Mouse (Mus musculus) forelimb bud, embryonic 11.5 days (tissue): Measurements from ENCODE around the gene Mpig6b.
A peak's percentile ranks its signal among the peaks of the same experiment; 100 is the strongest.

ENCODE experiments used
- DNase-seq: peaks from one replicate; pipeline ENCODE4 v3.0.0-alpha.2; 2012; ENCODE audit warnings: low read depth, low spot score

Mpig6b gene

DNA sequence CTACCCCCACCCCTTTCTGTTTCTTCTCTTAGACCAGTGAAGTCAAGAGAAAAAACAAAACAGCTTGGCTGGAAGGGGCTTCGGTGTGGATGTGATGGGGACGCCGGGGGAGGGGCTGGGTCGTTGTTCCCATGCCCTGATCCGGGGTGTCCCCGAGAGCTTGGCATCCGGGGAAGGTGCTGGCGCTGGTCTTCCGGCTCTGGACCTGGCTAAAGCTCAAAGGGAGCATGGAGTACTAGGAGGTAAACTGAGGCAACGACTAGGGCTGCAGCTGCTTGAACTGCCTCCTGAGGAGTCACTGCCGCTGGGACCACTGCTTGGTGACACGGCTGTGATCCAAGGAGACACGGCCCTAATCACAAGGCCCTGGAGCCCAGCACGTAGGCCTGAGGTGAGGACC is 5.9 kb downstream of the Mpig6b start:
- DNase-seq = no peak

DNA sequence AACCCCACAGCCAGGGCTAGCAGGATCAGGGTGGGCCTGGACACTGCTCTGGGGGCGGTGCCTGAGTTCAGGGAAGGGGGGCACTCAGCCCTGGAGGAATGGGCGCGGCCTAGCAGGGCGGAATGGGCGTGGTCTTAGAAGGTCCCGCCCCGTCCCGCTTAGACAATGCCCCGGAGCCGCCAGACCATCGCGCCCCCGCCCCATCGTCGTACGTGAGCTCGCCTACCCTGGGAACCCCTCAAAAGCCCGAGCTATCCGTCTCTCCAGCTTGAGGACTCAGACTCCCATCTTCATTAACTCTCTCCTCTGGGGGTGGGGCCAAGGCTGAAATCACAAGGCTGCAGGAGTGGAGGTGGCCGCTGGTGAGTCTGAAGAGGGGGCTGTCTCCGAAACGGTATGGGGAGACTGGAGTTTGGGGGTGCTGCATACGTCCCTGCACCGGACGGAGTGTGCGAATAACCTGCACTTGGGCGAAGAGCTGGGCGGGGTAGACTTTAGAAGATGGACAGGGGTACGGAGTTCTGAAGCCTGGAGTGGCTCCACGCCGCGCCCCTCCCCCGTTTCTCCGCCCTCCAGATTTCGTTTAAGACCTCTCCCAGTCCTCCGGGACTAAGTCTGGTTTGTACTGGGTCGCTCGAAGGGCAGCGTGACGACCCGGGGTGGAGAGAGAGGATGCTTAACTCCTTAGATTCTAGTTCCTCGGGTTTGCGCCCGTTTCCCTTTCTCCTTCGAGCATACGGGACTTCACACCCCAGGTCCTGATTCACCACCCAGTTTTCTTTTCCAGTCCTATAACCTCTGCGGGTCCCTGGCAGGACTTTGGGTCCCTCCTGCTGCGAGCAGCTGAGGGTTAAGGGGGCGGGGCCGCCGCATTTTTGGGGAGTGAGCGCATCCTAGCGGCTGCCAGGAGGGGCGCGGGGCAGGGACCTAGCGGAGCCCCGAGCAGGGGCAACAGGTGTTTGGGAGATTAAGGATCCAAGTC is 6.8 kb downstream of the Mpig6b start, which contains the start of gene Ddah2:
Ddah2 (plus strand) TSS at position 125 of the 982 bp plus-strand sequence.
- peak; percentile 91 for DNase-seq

DNA sequence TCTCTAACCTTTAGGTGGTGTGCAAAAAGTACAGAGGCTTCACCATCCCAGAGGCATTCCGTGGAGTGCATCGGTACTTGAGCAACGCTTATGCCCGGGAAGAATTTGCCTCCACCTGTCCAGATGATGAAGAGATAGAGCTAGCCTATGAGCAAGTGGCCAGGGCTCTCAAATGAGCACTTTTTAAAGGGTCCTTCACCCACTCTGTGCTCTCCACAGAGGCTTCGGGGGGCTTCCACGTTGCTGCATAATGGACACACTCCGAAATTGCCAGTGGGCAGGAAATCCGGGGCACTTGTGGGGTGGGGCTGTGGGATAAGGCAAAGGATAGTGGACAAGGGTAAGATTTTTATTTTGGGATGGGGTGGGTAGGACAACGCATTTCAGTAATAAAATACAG is 7.7 kb downstream of the Mpig6b start:
- DNase-seq = no peak

DNA sequence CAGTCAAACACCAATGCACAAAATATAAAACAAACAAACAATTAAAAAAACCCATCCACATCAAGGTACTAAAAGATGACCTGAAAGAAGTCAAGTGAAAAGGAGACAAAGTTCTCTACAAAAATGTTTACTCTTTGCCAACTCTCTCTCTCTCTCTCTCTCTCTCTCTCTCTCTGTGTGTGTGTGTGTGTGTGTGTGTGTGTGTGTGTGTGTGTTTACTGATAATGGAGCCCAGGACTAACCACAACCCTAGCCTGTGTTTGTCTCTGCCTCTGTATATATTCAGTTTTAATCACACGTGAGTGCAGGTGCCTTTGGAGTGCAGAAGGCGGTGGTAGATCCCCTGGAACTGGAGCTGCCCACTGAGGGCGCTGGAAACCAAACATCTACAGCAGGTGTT is 8.9 kb downstream of the Mpig6b start:
- no peak for DNase-seq

DNA sequence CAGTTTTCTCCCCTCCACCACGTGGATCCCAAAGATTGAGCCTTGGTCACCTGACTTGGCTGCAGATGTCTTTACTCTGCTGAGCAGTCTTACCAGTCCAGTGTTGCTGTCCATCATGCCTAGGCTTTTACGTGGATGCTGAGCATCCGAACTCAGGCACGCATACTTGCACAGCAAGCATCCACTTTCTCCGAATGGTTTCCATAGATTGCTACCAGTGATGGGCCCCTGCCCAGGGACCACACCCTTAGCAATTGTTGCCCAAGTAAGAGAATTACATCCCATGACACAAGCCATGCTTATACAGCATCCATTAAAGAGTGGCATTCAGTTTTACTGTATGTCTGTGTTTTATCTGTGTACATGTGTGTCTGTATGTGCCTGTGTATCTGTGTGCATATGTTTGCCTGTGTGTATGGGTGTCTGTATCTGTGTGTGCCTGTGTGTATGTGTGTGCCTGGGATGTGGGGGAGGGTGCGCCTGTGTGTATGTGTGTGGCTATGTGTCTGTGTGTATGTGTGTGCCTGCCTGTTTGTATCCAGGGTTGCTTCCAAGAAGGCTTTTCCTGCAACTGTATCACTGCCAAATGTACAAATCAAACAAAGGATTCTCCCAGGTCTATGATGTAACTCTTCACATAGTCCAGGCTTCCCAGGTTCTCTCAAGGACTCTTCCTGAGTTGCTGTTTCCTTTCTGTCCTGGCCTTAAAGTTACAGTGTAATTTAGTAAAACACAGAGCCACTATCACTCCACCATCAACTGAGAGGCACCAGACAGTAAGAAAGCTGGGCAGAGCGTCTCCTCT is 10.1 kb downstream of the Mpig6b start:
- DNase-seq = no peak

DNA sequence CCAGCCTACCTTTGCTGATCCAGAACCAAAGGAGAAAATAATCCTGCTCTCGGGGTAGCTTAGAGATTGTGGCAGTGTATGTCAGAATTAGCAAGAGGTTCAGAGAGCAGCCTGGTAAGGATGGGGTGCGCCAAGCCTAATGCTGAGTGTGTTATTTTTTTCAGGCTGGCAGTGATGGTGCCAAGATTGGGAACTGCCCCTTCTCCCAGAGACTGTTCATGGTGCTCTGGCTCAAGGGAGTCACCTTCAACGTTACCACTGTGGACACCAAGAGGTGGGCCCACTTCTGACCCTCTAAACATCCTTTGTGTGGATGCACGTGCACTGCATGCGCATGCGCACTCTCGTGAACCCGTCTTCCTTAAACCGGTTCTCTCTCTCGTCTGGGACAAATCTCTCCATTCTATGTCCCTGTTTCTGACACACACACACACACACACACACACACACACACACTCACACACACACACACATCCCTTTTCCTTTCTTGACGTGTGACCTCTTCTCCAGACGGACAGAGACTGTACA is 13.6 kb downstream of the Mpig6b start:
- DNase-seq = no peak

DNA sequence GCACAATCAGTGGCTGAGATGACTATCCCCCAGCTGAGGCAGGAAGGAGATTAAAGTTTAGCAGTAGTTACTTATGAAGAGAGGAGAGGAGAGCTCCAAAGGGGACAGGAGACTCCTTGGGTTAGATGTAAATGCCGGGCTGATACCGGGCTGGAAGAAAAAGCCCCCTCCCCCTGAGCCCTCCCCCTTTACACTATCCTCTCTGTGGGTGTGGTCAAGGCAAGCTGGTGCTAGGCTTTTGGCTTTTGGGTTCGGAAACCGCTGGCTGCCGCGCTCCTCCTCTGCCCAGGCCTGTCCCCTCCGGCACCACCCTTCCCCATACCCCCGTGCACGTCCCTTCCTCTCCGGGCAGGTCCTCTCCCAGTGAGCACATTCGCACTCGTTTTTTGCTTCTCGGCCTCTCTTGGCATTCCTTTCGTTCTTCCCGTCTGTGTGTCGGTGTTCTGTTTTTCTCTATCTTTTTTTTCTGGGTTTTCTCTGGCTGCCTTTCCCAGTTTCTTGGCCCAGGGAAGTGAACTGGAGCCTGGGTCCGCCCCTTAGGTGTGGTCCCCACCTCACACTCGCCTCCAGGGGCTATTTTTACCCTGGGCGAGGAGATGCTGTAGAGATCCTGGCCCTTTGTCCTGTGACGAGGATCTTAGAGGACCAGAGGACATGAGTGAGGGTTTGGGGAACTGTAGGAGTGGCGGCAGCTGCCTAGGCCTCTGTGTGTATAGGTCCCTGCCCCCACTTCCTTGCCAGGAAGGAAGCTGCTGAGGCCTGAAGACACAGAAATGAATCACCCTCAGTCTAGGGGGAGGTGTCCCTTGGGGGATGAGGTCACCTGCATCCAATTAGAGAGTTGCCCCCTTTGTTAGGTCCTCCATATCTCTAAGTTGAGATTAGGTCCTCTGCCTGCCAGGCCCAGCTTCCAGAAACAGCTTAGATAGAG is 14.6 kb downstream of the Mpig6b start:
- peak; percentile 37 for DNase-seq

DNA sequence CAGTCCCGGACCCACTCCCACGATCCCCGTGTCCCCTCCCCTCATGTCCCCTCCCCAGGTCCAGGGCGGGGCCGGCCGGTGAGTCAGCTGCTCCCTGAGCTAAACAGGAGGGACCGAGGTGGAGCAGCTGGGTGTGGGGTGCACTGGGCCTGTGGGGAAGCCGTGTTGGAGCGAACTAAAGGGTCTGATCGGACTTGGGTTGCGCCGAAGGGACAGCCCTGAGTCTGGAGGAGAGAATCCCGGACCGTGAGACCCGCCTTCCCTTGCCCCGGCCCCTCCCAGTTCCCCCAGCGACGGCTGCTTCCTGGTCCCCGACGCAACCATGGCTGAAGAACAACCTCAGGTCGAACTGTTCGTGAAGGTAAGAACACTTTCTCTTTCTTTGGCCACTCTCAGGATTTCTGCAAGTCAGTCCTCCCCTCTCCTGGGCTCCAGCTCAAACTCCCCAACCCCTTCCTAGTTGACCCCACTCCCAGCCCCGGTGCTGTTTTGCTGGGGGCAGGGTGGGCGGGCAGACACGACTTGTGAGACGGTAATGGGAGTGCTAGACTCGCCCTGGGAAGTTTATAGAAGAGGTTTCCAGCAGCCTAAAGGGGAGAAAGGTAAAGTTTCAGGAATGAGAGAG is 15.7 kb downstream of the Mpig6b start:
- DNase-seq = peak; percentile 46

DNA sequence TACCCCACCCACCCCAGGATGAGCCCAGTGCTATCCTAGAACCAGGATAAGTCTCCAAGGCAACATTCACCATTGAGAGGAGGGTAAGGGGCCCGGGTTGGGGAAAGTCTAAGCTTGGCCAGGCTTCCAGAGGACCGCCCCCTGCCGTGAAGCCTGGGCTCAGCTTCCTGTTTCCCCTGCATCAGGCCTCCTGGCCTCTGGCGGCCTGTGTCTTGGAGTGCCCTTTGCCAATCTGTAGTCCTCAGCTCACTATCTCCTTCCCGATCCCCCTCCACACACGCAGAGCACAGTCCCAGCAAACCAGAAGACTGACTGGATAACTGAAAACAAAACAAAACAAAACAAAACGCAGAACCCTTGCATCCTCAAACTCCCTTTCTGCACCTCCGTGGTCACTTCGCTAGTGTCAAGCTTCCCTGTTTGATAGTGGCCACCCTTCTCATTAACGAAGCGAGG is 16.4 kb downstream of the Mpig6b start, which contains the start of gene Clic1:
Clic1 (plus strand) TSS at position 406 of the 456 bp plus-strand sequence.
- peak; percentile 69 for DNase-seq

DNA sequence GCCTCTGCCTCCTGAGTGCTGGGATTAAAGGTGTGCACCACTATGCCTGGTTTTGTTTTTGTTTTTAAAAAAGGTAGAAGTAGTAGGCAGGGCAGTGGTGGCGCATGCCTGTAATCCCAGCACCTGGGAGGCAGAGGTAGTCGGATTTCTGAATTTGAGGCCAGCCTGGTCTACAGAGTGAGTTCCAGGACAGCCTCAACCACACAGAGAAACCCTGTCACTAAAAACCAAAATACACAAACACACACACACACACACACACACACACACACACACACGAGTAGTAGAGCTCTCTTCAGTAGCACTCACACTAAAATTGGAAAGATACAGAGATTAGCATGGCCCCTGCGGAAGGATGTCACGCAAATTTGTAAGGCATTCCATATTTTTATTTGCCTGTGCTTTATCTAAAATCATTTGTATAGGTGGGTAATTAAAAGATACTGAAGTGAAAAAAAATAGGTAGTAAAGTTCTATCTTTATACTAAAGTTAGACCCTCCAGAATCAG is 17.0 kb downstream of the Mpig6b start:
- DNase-seq = no peak

DNA sequence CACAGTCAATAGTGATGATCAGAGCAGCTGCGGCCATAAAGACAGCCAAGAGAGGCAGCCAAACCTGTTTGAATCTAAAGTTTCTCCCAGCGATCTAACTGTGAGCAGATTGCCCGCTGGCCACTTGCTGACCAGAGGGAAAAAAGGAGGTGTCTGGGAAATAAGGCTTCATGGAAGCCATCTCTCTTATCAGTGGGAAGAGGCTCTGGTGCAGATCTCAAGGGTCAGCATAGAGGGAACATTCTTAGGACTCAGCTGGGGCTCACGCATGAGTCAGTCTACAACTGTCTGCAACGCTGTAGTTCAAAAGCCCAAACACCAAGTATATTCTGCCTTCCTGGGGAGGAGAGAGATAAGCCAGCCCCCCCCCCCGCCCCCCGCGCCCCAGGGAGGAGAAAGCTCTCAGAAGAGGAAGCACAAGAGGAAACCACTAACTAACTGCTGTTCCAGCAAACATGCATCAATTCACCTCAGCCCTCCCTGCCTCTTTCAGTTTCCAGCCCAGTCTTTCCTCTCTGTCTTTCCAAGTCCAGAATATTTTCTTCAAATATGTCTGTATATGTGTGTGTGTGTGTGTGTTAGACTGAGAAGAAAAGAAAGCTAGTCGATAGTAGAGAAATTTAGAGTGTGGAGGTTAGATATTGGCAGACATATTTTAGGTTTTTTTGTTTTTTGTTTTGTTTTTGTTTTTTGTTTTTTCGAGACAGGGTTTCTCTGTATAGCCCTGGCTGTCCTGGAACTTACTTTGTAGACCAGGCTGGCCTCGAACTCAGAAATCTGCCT is 17.6 kb downstream of the Mpig6b start:
- DNase-seq = no peak

DNA sequence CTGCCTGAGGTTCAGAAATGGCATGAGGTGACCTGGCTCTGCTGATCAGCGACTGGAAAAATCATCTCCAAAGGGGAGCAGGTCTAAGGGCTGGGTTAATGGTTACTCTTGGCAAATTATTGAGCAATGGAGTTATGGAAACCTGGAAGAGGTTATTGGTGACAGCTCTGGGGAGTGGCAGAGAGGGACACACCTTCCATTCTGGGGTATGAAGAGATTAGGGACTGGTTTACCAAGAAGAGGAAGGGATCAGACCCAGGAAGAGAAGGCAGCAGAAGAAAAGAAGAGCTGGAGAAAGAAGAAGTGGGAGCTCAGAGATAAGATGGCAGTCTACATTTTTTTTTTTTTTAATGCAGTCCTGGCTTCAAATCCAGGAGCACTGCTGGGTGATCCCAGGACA is 18.3 kb downstream of the Mpig6b start:
- DNase-seq = no peak

DNA sequence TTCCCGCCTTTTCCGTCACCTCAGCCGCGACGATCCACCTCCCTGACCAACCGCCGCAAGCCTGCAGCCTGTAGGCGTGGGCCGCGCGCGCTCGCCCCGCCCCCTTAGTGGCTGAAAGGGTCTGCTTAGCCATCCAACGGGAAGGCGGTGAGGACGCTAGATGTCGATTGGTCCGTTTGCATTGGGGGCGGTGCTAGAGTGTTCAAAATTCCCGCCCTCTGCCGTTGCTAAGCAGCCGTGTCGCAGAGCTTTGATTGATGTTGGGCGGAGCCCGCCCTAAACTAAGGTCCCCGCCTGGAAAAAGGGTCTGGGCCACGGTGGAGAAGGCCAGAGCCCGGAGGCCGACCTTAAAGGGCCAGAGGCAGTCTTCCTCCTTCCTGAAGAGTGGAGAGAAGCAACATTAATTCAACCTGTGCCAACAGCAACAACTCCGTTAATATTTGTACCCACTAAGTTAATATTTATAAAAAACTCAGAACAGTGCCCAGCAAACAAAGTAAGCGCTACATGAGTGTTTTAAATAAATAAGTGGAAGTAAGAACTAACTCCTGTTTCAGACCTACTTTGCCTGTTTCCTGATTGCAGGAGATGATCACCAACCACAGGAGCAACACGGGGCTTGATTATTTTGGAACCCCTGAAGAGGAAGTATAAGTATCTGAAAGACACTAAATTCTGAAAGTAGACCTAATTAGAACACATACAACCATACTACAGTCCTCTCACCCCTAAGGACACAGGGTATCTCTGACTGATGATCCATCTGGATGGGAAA is 19.1 kb downstream of the Mpig6b start, which contains the start of gene Msh5:
Msh5 (minus strand) TSS at position 65 of the 775 bp plus-strand sequence.
- DNase-seq = peak; percentile 100

DNA sequence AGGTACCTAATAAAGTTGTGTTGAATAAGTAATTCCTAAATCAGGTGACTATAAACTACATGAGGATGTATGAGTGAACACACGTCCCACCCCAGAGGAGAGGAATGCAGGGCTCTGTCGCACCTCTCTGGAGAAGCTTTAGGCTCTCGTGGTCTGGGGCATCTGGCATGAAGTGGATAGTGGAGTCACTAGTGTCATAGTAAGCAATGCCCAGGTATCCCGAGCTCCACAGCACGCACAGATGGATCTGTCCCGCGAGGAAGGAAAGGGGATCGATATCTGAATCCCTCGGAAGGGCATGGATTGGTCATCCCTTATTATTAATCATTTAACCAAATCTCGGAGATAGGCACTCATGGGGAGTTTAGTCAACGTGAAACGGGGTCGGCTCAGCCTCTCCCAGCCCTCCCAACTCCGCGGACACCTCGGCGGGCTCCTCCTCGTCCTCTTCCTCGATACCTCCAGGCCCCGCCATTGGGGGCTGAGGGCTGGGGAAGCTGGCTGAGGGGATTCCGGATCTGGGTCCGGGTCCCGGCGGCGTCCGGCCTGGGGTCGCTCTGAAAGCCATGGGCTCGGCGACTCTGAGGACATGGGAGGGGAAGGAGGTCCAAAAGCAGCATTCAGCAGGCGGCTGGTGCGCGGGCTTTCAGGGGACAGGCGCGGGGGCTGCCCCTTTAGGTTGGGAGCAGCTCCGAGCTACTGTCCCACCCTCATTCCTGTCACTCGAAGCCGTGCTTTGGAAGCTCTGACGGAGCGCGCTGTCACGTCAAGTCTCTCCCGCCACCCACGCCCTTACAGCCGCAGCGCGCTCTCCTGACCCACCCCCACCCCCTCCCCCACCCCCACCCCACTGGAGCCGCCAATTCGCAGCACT is 19.9 kb downstream of the Mpig6b start:
- DNase-seq = no peak

DNA sequence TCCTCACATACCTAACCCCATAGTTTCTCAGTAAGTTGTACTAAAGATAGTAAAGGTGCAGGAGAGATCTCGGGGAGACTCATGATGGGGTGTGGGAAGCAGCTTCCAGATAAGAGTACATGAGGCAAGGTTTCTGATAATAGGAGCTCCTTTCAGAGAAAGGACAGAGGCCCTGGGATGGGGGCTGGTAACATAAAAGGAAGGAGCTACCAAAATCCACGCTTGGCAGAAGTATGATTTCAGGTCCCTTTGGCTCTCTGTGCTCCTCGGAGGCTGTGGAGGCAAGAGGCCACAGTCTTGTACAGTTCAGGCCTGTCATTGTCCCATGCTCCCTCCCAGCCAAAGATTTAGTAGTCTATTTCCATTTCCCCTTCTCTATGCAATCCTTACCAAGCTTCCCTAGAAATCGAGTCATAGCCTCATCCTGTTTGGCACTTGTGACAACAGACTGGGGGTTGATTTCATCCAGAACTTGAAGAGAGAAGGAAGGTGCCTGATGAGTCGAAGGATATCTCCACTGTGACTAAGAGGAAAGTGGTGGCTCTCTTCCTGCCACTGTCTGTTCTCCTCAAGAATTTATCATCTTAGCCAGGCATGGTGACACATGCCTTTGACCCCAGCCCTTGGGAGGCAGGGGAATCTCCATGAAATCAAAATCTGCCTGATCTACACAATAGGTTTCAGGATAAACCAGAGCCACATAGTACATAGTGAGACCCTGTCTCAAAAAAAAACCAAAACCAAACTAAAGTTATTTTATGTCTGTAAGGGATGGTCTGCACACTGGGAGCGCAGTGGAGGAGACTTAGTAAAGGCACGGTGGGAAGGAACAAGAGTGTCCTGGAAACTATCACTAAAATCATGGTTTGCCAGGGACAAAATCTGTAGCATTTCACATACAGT is 20.8 kb downstream of the Mpig6b start:
- no peak for DNase-seq

DNA sequence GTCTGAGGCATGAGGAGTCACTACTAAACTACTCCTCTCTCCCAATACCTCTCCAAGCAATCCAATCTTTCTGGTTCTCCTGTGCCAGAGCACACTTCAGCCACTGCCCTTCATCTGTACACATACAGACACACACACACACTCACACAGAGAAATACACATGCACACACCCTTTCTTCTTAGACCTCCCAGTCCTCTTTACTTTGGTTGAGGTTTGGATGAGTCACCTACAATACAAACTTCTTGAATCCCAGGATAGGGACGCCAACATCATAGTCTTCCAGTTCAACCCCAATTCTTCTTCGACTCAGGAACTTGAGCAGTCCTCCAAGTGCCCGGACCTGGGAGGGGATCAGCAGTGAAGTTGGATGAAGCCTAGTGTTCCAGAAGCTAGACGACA is 22.2 kb downstream of the Mpig6b start:
- DNase-seq = no peak
